Mouse (Mus musculus) T-cell, adult 2 months (primary cell): ENCODE data around the gene Dtx1.
A peak's percentile ranks its signal among the peaks of the same experiment; 100 is the strongest.

ENCODE experiments used
- DNase-seq: peaks from one replicate; pipeline ENCODE4 v3.0.0; 2022; ENCODE audit warnings: low spot score

Gene Dtx1

GRCm38 (mm10) chr5:120711827-120712226, at the start of gene Dtx1:
Gene Dtx1 (minus strand): TSS chr5:120711927.
- DNase-seq = no peak

DNA sequence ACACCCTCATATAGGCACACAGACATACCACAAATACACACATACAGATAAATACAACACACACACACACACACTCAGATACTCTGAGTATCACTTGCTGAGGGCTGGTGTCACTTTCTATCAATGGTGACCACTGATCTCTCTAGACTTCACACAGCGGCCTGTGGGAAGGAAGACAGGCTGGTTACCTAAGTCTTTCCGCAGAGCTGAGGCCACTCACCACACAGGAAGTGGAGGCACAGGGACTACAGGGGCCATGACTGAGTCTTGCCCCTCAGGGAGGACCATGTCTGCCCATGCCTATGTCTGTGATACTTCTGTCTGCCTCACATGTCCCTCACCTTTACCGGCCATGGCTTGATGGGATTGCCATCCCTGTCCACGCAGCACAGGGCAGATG, 42.5 kb upstream of the Dtx1 start:
- DNase-seq = no peak

DNA sequence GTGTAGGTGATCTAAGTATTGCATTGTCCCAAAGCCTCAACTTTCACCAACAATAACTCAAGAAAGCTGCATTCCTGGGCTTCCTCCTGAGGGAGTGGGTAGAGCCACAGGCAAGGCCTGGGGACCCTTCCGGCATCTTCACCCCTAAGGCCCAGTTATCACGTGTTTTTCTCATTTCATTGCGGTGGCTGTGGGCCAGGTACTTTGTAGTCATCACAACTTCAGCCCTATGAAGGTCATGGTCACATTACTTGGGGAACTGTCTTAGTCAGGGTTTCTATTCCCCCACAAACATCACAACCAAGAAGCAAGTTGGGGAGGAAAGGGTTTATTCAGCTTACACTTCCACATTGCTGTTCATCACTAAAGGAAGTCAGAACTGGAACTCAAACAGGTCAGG, 41.1 kb upstream of the Dtx1 start:
- DNase-seq = no peak

GRCm38 (mm10) chr5:120751206-120751605, 39.5 kb upstream of the Dtx1 start:
- DNase-seq = no peak

DNA sequence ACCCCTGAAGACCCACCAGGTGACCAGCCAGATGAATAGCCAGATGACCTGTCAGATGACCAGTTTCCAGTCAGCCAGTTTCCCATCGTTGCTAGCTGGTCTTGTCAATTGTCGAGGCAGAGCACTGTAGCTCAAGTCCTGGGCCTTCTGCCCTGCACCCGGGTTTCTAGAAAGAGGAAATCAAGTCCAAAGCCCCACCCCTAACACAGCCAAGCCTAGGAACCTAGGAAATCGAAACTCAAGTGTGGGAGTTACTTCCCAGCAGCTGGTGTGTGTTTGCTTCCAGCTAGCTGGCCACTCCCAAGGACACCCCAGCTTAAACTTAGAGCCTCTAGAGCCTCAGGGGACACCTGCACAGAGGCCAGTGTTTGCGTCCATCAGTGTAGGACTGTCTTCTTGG, 38.0 kb upstream of the Dtx1 start, which contains the start of gene Oas2:
Oas2 (minus strand) TSS at position 166 of the 400 bp plus-strand sequence.
- DNase-seq = no peak

DNA sequence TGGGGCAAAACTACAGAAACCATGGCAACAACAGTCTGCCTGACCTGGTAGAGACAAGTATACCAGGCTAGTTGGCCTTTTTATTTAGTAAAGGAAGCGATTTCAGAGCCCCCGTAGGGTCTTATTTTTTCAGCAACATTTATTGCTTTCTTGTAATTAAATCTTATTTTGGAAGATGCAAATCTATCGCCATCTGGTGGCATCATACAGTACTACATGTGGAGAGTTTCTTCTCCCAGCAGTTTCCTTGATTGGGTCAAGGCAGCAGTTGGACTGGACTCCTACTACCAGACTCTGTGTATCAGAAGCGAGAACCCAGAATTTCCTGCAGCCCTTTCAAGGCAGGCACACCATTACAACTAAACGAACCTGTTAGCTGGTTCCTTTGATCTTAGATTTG, 34.7 kb upstream of the Dtx1 start:
- peak; percentile 39 for DNase-seq

DNA sequence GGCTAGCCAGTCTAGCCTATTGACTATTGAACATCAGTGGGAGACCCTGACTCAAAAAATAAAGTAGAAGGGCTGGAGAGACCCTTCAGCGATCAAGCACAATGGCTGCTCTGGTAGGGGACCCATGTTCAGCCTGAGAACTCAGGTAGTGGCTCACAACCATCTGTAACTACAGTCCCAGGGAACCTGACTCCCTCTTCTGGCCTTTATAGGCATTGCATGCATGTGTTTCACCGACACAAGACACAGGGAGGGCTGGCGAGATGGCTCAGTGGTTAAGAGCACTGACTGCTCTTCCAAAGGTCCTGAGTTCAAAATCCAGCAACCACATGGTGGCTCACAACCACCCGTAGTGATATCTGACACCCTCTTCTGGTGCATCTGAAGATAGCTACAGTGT, 30.4 kb upstream of the Dtx1 start:
- DNase-seq = peak; percentile 66

- DNase-seq = no peak
These were observed 22.8 kb upstream of the Dtx1 start for GRCm38 (mm10) chr5:120734380-120734990.

GRCm38 (mm10) chr5:120733696-120734095, 22.0 kb upstream of the Dtx1 start:
- no peak for DNase-seq

- DNase-seq = no peak
These were observed 21.0 kb upstream of the Dtx1 start for GRCm38 (mm10) chr5:120732740-120733139.

DNA sequence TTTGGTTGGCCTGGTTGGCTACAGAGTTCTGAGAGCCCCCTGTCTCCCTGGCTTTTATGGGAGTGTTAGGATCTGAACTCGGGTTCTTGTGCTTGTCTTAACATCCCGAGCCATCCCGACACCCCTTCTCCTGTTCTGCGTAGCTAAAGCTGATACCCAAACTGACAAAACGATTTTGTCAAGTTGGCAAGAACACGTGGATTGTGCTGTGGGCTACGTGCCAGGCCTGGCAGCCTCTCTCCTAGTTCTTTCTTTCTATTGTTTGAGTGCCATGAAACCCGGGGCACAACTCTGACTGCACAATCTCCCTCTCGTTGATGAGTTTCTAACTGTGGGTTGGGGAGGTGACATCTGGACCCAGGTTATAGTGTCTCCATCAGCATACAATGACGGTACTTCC, 17.6 kb upstream of the Dtx1 start:
- DNase-seq = no peak

DNA sequence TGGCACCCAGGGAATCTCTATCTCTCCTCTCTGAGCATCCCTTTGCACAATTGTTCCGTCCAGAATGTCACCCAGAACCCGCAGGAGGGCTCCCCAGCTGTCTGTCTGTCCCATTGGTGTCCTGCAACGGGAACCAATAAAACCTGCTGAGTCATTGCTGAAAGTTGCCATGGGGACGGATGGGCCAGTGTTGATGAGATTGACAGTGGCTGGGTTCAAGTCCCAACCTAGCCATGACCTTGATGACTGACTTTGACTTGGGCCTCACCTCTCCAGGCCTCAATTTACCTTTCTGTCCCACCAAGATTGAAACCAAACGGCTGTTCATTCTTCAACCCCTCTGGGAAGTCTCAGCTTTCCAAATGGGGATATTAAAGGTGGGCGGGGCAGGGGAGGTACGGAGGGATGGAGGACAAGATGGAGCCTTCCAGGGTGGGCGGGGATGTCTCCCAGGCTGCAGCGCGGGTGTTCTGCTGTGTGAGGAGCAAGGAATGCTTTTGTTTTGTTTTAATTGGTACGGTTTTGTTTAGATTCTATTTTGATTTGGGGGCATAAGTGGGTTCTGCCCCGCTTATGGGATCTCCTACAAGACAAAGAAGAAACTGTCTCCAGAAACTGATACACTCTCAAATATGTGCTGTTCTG, 14.2 kb upstream of the Dtx1 start:
- no peak for DNase-seq

DNA sequence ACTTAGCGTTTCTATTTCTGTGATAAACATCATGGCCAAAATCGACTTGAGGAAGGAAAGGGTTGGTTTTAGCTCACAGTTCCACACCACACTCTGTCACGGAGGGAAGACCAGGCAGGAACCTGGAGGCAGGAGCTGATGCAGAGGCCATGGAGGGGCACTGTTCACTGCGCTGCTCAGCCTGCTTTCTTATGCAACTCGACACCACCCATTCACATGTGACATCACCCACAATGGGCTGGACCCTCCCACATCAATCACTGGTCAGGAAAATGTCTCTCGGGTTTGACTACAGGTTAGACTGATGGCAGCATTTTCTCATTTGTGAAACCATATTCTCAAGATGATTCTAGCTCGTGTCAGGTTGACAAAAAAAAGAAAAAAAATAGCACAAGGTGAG, 9.3 kb upstream of the Dtx1 start:
- no peak for DNase-seq

GRCm38 (mm10) chr5:120718600-120719378, 7.1 kb upstream of the Dtx1 start:
- DNase-seq = no peak

DNA sequence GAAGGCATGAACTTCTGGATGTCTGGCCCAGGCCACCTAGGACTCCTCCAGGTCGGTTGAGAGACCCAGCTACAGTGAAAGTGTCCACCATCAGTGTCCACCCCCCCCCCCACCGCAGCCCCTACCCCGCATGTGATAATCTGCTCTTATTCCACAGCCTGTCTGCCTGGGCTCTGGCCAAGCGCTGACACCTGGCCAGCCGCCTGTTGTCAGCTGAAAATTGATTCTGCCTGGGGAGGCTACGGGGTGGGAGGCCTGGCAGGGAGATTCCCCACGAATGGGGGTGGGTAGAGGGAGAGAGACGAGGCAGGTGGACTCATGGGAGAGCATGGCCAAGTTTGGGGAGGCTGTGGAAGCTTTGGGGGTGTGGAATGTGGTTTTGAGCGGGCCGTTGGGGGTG, 5.4 kb upstream of the Dtx1 start:
- no peak for DNase-seq

- DNase-seq = peak; percentile 86
These were observed 2.6 kb upstream of the Dtx1 start for GRCm38 (mm10) chr5:120714314-120714713.

- no peak for DNase-seq
These were observed 994 bp upstream of the Dtx1 start for GRCm38 (mm10) chr5:120712721-120713120.

- peak; percentile 85 for DNase-seq
These were observed 311 bp downstream of the Dtx1 start for GRCm38 (mm10) chr5:120711416-120711815.

- DNase-seq = no peak
These were observed 890 bp downstream of the Dtx1 start for GRCm38 (mm10) chr5:120710826-120711248.

DNA sequence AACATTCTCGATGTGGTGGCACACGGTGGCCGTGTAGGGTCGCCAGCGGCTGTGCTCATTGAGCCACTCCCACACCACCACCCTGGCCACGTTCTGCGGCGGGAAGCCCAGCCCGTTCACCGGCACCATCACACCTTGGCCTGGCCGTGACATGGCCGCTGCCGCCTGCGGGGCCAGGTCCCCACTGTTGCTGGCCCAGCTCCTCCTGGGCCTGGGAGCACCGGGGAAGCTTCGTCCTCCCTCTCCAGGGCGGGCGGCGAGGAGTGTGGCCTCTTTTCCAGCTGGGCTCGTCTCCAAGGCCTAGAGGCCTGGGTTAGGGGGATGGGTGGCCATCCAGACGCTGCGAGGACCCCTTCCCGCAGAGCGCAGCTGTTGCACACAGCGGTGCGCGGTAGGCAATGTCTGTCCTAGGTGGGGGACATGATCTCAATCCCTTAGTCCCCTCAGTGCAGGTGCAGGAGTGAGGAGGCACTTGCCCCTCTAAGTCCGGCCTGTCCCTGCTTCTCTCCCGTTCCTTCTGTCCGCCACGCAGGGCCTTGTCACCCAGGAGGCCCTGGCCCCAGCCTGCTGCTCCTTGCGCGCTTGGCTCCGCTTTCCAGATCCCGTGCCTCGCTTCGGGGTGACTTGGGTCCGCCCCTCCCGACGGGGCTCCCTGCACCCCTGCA, 1.4 kb downstream of the Dtx1 start:
- DNase-seq = no peak

GRCm38 (mm10) chr5:120706976-120707375, 4.8 kb downstream of the Dtx1 start:
- no peak for DNase-seq

DNA sequence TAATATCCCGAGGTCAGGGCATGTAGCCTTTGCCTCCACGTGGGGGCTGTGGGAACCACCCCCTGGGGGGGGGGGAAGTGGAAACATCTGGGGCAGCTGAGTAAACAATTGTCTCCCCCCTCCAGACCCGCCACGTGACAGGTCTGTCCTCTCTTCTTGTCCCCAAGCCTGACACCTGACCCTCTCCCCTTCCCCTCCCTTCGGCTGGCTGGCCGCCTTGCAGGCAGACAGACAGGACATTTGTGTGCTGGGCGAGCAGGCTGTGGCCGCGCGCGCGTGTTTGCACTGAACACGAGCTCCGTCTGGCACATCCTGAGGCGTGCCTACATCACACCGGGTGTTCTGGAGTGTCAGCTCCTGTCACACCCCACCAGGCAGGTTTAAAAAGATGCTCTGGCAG, 5.2 kb downstream of the Dtx1 start:
- no peak for DNase-seq

GRCm38 (mm10) chr5:120704421-120704820, 7.3 kb downstream of the Dtx1 start:
- DNase-seq = no peak
